Mouse (Mus musculus) kidney, adult 8-10 months (tissue): ENCODE results near the gene Tmem60.
A peak's percentile ranks its signal among the peaks of the same experiment; 100 is the strongest.

Source experiments
- DNase-seq, 2 experiments: peaks; one replicate each; pipeline ENCODE4 v3.0.0; 2022

The Tmem60 gene

GRCm38 (mm10) chr5:20881915-20882800, at the start of gene Tmem60, which contains the start of gene Phtf2:
TSS of gene Tmem60 (plus strand) at chr5:20882191.
TSS of gene Phtf2 (minus strand) at chr5:20882124.
- DNase-seq = peak; percentile 98 to 99

GRCm38 (mm10) chr5:20834399-20834798, 47.6 kb upstream of the Tmem60 start:
- DNase-seq = no peak

- no peak for DNase-seq
Measured at GRCm38 (mm10) chr5:20837082-20837481, 44.9 kb upstream of the Tmem60 start.

GRCm38 (mm10) chr5:20843405-20843804, 38.6 kb upstream of the Tmem60 start:
- no peak for DNase-seq

GRCm38 (mm10) chr5:20843816-20844215, 38.2 kb upstream of the Tmem60 start:
- no peak for DNase-seq

GRCm38 (mm10) chr5:20847010-20847409, 35.0 kb upstream of the Tmem60 start:
- no peak for DNase-seq

- no peak for DNase-seq
Measured at GRCm38 (mm10) chr5:20855066-20855465, 26.9 kb upstream of the Tmem60 start.

GRCm38 (mm10) chr5:20858404-20858803, 23.6 kb upstream of the Tmem60 start:
- peak; percentile 6 to 22 for DNase-seq

GRCm38 (mm10) chr5:20860565-20860964, 21.4 kb upstream of the Tmem60 start:
- no peak for DNase-seq

- no peak for DNase-seq
Measured at GRCm38 (mm10) chr5:20861901-20862300, 20.1 kb upstream of the Tmem60 start.

GRCm38 (mm10) chr5:20864216-20864969, 17.6 kb upstream of the Tmem60 start:
- DNase-seq = peak; percentile 43 to 52

- no peak for DNase-seq
Measured at GRCm38 (mm10) chr5:20865193-20865755, 16.7 kb upstream of the Tmem60 start.

GRCm38 (mm10) chr5:20873146-20873545, 8.8 kb upstream of the Tmem60 start:
- DNase-seq = no peak

- no peak for DNase-seq
Measured at GRCm38 (mm10) chr5:20876934-20877426, 5.0 kb upstream of the Tmem60 start.

GRCm38 (mm10) chr5:20880386-20880785, 1.6 kb upstream of the Tmem60 start:
- DNase-seq = no peak

- peak; percentile 38 to 45 for DNase-seq
Measured at GRCm38 (mm10) chr5:20880797-20881775, 905 bp upstream of the Tmem60 start.

GRCm38 (mm10) chr5:20884036-20884620, 2.1 kb downstream of the Tmem60 start:
- DNase-seq = no peak

- DNase-seq = no peak
Measured at GRCm38 (mm10) chr5:20897446-20898167, 15.6 kb downstream of the Tmem60 start.

- no peak for DNase-seq
Measured at GRCm38 (mm10) chr5:20904647-20905046, 22.7 kb downstream of the Tmem60 start.

- DNase-seq = no peak
Measured at GRCm38 (mm10) chr5:20905437-20905836, 23.4 kb downstream of the Tmem60 start.

GRCm38 (mm10) chr5:20906191-20906590, 24.2 kb downstream of the Tmem60 start:
- DNase-seq = no peak
